Mouse (Mus musculus) limb, embryonic 11.5 days (tissue): ENCODE measurements around the gene Grin2b. TPM values are rescaled to one million over a fixed set of nuclear protein-coding genes. Genes with fewer than 3 reads are reported as not detected.

Experiments used
- ATAC-seq: fragments of 200-750 bp; cut with Nextera tagmentation; 2 replicates; pipeline ENCODE4 v1.8.0; 2017; ENCODE audit warnings: low read depth; ENCODE audit not compliant: insufficient number of reproducible peaks, low FRiP score, low TSS enrichment
- DNase-seq: peaks from one replicate; pipeline ENCODE4 v3.0.0-alpha.2; 2015; ENCODE audit warnings: low spot score
- H3K27ac ChIP-seq: fragments of 300-500 bp; sonication (generic); replicated peaks from 2 replicates; pipeline ENCODE4 v1.5.1; 2014; ENCODE audit warnings: low read depth, mild to moderate bottlenecking, low read length
- H3K27me3 ChIP-seq: fragments of 300-500 bp; sonication (generic); 2 replicates; pipeline ENCODE4 v1.6.1; 2014; ENCODE audit warnings: mild to moderate bottlenecking, low read length, mixed read lengths; ENCODE audit not compliant: control insufficient read depth, insufficient read depth
- H3K36me3 ChIP-seq: fragments of 300-500 bp; sonication (generic); 2 replicates; pipeline ENCODE4 v1.6.1; 2014; ENCODE audit warnings: mild to moderate bottlenecking, low read length, moderate library complexity, mixed read lengths; ENCODE audit not compliant: control insufficient read depth, insufficient read depth
- H3K4me1 ChIP-seq: fragments of 300-500 bp; sonication (generic); 2 replicates; pipeline ENCODE4 v1.6.1; 2014; ENCODE audit warnings: low read length, mixed read lengths; ENCODE audit not compliant: control insufficient read depth, insufficient read depth
- H3K4me2 ChIP-seq: fragments of 300-500 bp; sonication (generic); 2 replicates; pipeline ENCODE4 v1.6.1; 2014; ENCODE audit warnings: low read depth, mild to moderate bottlenecking, moderate library complexity; ENCODE audit not compliant: severe bottlenecking
- H3K4me3 ChIP-seq: fragments of 300-500 bp; sonication (generic); 2 replicates; pipeline ENCODE4 v1.5.1; 2014; ENCODE audit warnings: low read depth, low read length
- H3K9ac ChIP-seq: fragments of 300-500 bp; sonication (generic); 2 replicates; pipeline ENCODE4 v1.6.1; 2014; ENCODE audit warnings: mild to moderate bottlenecking, low read length
- H3K9me3 ChIP-seq: fragments of 300-500 bp; sonication (generic); 2 replicates; pipeline ENCODE4 v1.6.1; 2016; ENCODE audit warnings: low read length; ENCODE audit not compliant: control insufficient read depth
- WGBS: fragments of 180-500 bp; shearing (Covaris S2); extraction: QIAGEN DNeasy Blood & Tissue Kit; methylation state at CpG from one replicate; pipeline ENCODE4 v1.1.7; 2014; 5-methylcytosine and 5-hydroxymethylcytosine counted together
- polyA plus RNA-seq: library from polyadenylated mRNA; unstranded; fragments of >200 nt; fragmentation: Nextera tagmentation; extraction: Ambion mirVana; gene quantifications from 2 replicates; pipeline ENCODE4 v1.2.1, GENCODE M21; 2014

The Grin2b gene
- polyA plus RNA-seq, 1 experiment from 2014 or later = 0.32 TPM

GRCm38 (mm10) chr6:135943121-135943617 is 230.1 kb downstream of the Grin2b start:
- H3K27me3 ChIP-seq = no peaks in the 10 kb centered on the region
- 88% methylated on average over 6 of the region's 6 CpGs for WGBS
- H3K9ac ChIP-seq = no peak overlapping the region
- no peak overlapping the region for H3K27ac ChIP-seq
- no peak for ATAC-seq
- no peak overlapping the region for H3K4me2 ChIP-seq
- H3K36me3 ChIP-seq = no peaks in the 10 kb centered on the region
- no peak for DNase-seq
- H3K4me3 ChIP-seq = no peak overlapping the region
- no peaks in the 10 kb centered on the region for H3K9me3 ChIP-seq
- no peaks in the 10 kb centered on the region for H3K4me1 ChIP-seq

- ATAC-seq (no peak), DNase-seq (no peak)
- no peaks in the 10 kb centered on the region for H3K36me3 ChIP-seq
- H3K4me1 ChIP-seq = no peaks in the 10 kb centered on the region
- H3K27me3 ChIP-seq = no peaks in the 10 kb centered on the region
- H3K4me2 ChIP-seq = no peak overlapping the region
- no peak overlapping the region for H3K9ac ChIP-seq
- H3K9me3 ChIP-seq = no peaks in the 10 kb centered on the region
- no peak overlapping the region for H3K27ac ChIP-seq
- 87% methylated on average over 3 of the region's 3 CpGs for WGBS
- no peak overlapping the region for H3K4me3 ChIP-seq
These were observed 240.4 kb downstream of the Grin2b start for GRCm38 (mm10) chr6:135932924-135933323.

DNA sequence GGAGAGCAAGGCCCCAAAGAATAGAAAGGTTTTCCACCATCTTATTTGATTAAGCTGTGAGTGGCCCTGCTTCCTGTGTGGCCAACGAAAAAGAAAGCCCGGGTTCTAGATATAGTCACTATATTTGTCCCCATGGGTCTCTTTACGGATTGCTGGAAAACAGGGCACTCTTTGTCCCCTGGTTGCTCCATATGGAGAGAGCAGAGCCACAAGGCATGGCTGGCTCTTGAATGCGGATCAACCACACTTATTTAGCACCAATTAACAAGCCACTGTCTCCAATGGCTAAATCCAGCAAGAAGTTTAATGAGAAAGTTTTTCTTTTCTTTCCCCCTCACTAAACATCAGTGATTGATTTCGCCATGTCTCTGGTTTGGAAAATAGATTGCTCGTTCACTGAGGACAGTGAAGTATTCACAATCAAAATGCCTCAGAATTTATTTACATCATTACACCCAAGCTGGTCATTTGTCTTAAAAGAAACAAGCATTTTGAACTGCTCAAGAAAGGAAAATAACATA is 240.9 kb downstream of the Grin2b start:
- H3K36me3 ChIP-seq = no peaks in the 10 kb centered on the region
- DNase-seq (no peak), ATAC-seq (no peak)
- no peak overlapping the region for H3K9ac ChIP-seq
- H3K9me3 ChIP-seq = no peaks in the 10 kb centered on the region
- no peaks in the 10 kb centered on the region for H3K4me1 ChIP-seq
- no peak overlapping the region for H3K27ac ChIP-seq
- 68% methylated on average over 6 of the region's 6 CpGs for WGBS
- H3K4me3 ChIP-seq = no peak overlapping the region
- no peak overlapping the region for H3K4me2 ChIP-seq
- no peaks in the 10 kb centered on the region for H3K27me3 ChIP-seq

- Histone ChIP-seq H3K27ac (no peak overlapping the region), H3K9ac (no peak overlapping the region), H3K9me3 (no peaks in the 10 kb centered on the region), H3K36me3 (no peaks in the 10 kb centered on the region), H3K27me3 (no peaks in the 10 kb centered on the region), H3K4me3 (no peak overlapping the region), H3K4me2 (no peak overlapping the region), H3K4me1 (no peaks in the 10 kb centered on the region)
- ATAC-seq = no peak
- DNase-seq = no peak
These were observed 255.6 kb downstream of the Grin2b start for GRCm38 (mm10) chr6:135917676-135918075.

DNA sequence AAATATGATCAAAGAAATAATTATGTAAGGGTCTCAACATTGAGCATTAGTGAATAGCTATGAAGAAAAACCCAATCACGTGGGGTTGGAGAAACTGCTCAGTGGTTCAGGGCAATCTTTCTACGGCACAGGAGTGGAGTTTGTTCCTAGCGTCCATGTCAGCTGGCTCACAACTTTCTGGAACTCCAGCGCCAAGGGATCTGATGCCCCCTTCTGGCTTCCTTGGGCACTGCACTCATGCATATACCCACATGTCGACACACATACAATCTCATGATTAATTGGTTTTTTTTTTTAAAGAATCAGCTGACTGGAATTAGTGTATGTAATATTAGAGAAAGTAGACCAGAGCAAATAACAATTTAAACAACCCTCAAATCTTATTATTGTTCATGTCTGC is 258.7 kb downstream of the Grin2b start:
- ATAC-seq = no peak
- H3K36me3 ChIP-seq = no peaks in the 10 kb centered on the region
- H3K4me2 ChIP-seq = no peak overlapping the region
- H3K4me3 ChIP-seq = no peak overlapping the region
- H3K27ac ChIP-seq = no peak overlapping the region
- no peak for DNase-seq
- 91% methylated on average over 5 of the region's 5 CpGs for WGBS
- H3K9ac ChIP-seq = no peak overlapping the region
- H3K4me1 ChIP-seq = no peaks in the 10 kb centered on the region
- no peaks in the 10 kb centered on the region for H3K9me3 ChIP-seq
- no peaks in the 10 kb centered on the region for H3K27me3 ChIP-seq

GRCm38 (mm10) chr6:135912114-135912513 is 261.2 kb downstream of the Grin2b start:
- Histone ChIP-seq H3K9me3 (no peaks in the 10 kb centered on the region), H3K27ac (no peak overlapping the region), H3K4me3 (no peak overlapping the region), H3K27me3 (no peaks in the 10 kb centered on the region), H3K4me2 (no peak overlapping the region), H3K9ac (no peak overlapping the region), H3K4me1 (no peaks in the 10 kb centered on the region), H3K36me3 (no peaks in the 10 kb centered on the region)
- no peak for DNase-seq
- no peak for ATAC-seq
- WGBS = 65% methylated on average over 3 of the region's 3 CpGs

- Histone ChIP-seq H3K9ac (no peak overlapping the region), H3K36me3 (no peaks in the 10 kb centered on the region), H3K27me3 (no peaks in the 10 kb centered on the region), H3K27ac (no peak overlapping the region), H3K4me2 (no peak overlapping the region), H3K4me3 (no peak overlapping the region), H3K4me1 (no peaks in the 10 kb centered on the region), H3K9me3 (no peaks in the 10 kb centered on the region)
- WGBS = 87% methylated on average over 6 of the region's 6 CpGs
- ATAC-seq = no peak
- DNase-seq = no peak
These were observed 262.2 kb downstream of the Grin2b start for GRCm38 (mm10) chr6:135911131-135911530.

- no peaks in the 10 kb centered on the region for H3K4me1 ChIP-seq
- no peaks in the 10 kb centered on the region for H3K36me3 ChIP-seq
- DNase-seq (peak; percentile 87), ATAC-seq (peak; percentile 70)
- H3K4me3 ChIP-seq = no peak overlapping the region
- H3K9ac ChIP-seq = no peak overlapping the region
- H3K9me3 ChIP-seq = no peaks in the 10 kb centered on the region
- H3K27me3 ChIP-seq = no peaks in the 10 kb centered on the region
- 28% methylated on average over 20 of the region's 20 CpGs for WGBS
- H3K27ac ChIP-seq = no peak overlapping the region
- H3K4me2 ChIP-seq = no peak overlapping the region
These were observed 265.6 kb downstream of the Grin2b start for GRCm38 (mm10) chr6:135907540-135908320.
